27 mouse cellular contexts compared by ENCODE assay signal in genomic region chr16:10763540-10764264, GRCm38 (mm10). TPM values are rescaled to one million over a fixed set of nuclear protein-coding genes. Genes with fewer than 3 reads are reported as not detected.
DNase-seq lines count a peak whose midpoint lies in the region; ATAC-seq and TF ChIP-seq lines count a peak whose summit lies in the region.
"Had no signal": no experiment of that assay in that cellular context is flagged by ENCODE, and none has a peak within 500 bp of the region (broad histone marks: within the 10 kb centered on the region; RNA-seq: fewer than 3 reads in every experiment).

No protein-coding gene starts in this region.

- no peak overlapping the region for H3K4me3 ChIP-seq in heart, embryonic 12.5 days
- no peak overlapping the region for H3K4me3 ChIP-seq in heart, adult 2 months
- H3K4me3 ChIP-seq in testis, adult 2 months (ENCODE audit: control insufficient read depth, low read depth, low read length), result peak overlapping the region; percentile 71

- TF ChIP-seq CTCF in heart, adult 2 months (IDR thresholded peaks at IDR 0.05), result no peak
- no peak for TF ChIP-seq CTCF in testis, adult 2 months (IDR thresholded peaks at IDR 0.05; ENCODE audit: control insufficient read depth, insufficient read depth, insufficient replicate concordance, low read depth, low read length)

- no peaks in the 10 kb centered on the region for H3K79me2 ChIP-seq in heart, adult 2 months (replicated peaks; ENCODE audit: control insufficient read depth, insufficient read depth, low read length)

- H3K9me3 ChIP-seq in heart, embryonic 12.5 days (replicated peaks), result no peaks in the 10 kb centered on the region
- H3K9me3 ChIP-seq: G1E had no signal

- 52% methylated on average over 6 of the region's 6 CpGs for WGBS in heart, embryonic 12.5 days
- 59% methylated on average over 6 of the region's 6 CpGs for WGBS in heart, adult 2 months

- no peak for ATAC-seq in heart, embryonic 12.5 days (ENCODE audit: insufficient number of reproducible peaks, low FRiP score)
- ATAC-seq: activated CD4-positive, CD25-positive, alpha-beta regulatory T cell, adult 4 months; CD4-positive, CD25-positive, alpha-beta regulatory T cell, adult 4 months; Patski had no signal

- H3K27ac ChIP-seq in heart, embryonic 12.5 days (ENCODE audit: poor library complexity, severe bottlenecking), result no peak overlapping the region
- peak overlapping the region; percentile 3 for H3K27ac ChIP-seq in heart, adult 2 months
- no peak overlapping the region for H3K27ac ChIP-seq in testis, adult 2 months (ENCODE audit: control insufficient read depth, insufficient read depth, low read depth, low read length)

- no peak for TF ChIP-seq POLR2A in heart, adult 2 months (IDR thresholded peaks at IDR 0.05; ENCODE audit: insufficient read depth, low read depth, low read length)
- no peak for TF ChIP-seq POLR2A in testis, adult 2 months (IDR thresholded peaks at IDR 0.05; ENCODE audit: control insufficient read depth, low read depth, low read length)

- intact Hi-C loops in heart, adult 2 months (cut with DNase I), result no loop called here

- H3K9ac ChIP-seq in heart, embryonic 12.5 days, result no peak overlapping the region
- no peak overlapping the region for H3K9ac ChIP-seq in heart, adult 2 months (ENCODE audit: low read depth, low read length)

- H3K4me2 ChIP-seq in heart, embryonic 12.5 days, result no peak overlapping the region

- DNase-seq in heart, adult 11 months, result peak; percentile 94
- no peak for DNase-seq in heart, adult 2 months
- DNase-seq in heart, adult 9 months (ENCODE audit: low spot score in 2 of 2), result no peak
- no peak for DNase-seq in testis, postnatal 10 days (ENCODE audit: low spot score)
- DNase-seq: adrenal gland, adult 2 months; adrenal gland, adult 8-10 months; adrenal gland, postnatal 10 days; adrenal gland, postnatal 14 days; adrenal gland, postnatal 25 days; adrenal gland, postnatal 36 days; B cell, adult 2 months; cerebellum, adult 11 months; cerebellum, adult 11-12 months; cerebellum, adult 18-20 months had no signal

- no peaks in the 10 kb centered on the region for H3K36me3 ChIP-seq in heart, embryonic 12.5 days
- H3K36me3 ChIP-seq in heart, adult 2 months (ENCODE audit: control insufficient read depth, insufficient read depth, low read length), result no peaks in the 10 kb centered on the region
- no peaks in the 10 kb centered on the region for H3K36me3 ChIP-seq in testis, adult 2 months (ENCODE audit: control insufficient read depth, insufficient read depth, low read length)
- H3K36me3 ChIP-seq: G1E had no signal

- H3K4me1 ChIP-seq in heart, embryonic 12.5 days (replicated peaks), result peaks cover 7% of the 10 kb centered on the region
- H3K4me1 ChIP-seq in heart, adult 2 months (ENCODE audit: control insufficient read depth, insufficient read depth, low read length), result peaks cover 6% of the 10 kb centered on the region
- H3K4me1 ChIP-seq in testis, adult 2 months (ENCODE audit: control insufficient read depth, insufficient read depth, low read length), result peaks cover 5% of the 10 kb centered on the region

- peaks cover 22% of the 10 kb centered on the region for H3K27me3 ChIP-seq in heart, embryonic 12.5 days (replicated peaks)
- H3K27me3 ChIP-seq in heart, adult 2 months (ENCODE audit: control insufficient read depth, insufficient read depth, low read length), result no peaks in the 10 kb centered on the region
- no peaks in the 10 kb centered on the region for H3K27me3 ChIP-seq in testis, adult 2 months (ENCODE audit: control insufficient read depth, insufficient read depth, low read length)
- H3K27me3 ChIP-seq: Patski had no signal

- TF ChIP-seq EP300 in heart, adult 2 months (IDR thresholded peaks at IDR 0.05; ENCODE audit: insufficient read depth, low read depth, low read length), result no peak

RNA-seq across cellular contexts. Expression of gene Socs1, which starts 21.6 kb away (rescaled TPM):
- 6.0 and 6.2 TPM in 2 replicates for polyA plus RNA-seq in heart, embryonic 12.5 days (2016; fragmentation: Nextera tagmentation; extraction: Ambion mirVana)
- total RNA-seq in heart, adult 2 months (2021), result under 1 TPM; 0.34 to 0.48 TPM
- polyA plus RNA-seq in heart, adult 2 months (2012; rRNA removed), result 0.94 and 1.2 TPM in 2 replicates
- 4.0 and 5.2 TPM in 2 replicates for polyA plus RNA-seq in testis, adult 2 months (2012; rRNA removed)

RNA-seq across cellular contexts. Expression of gene Tnp2, which starts 24.8 kb away (rescaled TPM):
- polyA plus RNA-seq in heart, embryonic 12.5 days (2016; fragmentation: Nextera tagmentation; extraction: Ambion mirVana), result not detected in 2 replicates
- total RNA-seq in heart, adult 2 months (2021), result not detected
- polyA plus RNA-seq in heart, adult 2 months (2012; rRNA removed), result 4.9 and 6.8 TPM in 2 replicates
- polyA plus RNA-seq in testis, adult 2 months (2012; rRNA removed), result 28,810 and 28,975 TPM in 2 replicates
- total RNA-seq: adrenal gland, adult 18-20 months; adrenal gland, adult 2 months; adrenal gland, adult 8-10 months; adrenal gland, postnatal 10 days; adrenal gland, postnatal 14 days; adrenal gland, postnatal 25 days; adrenal gland, postnatal 36 days; adrenal gland, postnatal 4 days; ES-E14; G1E; MEL had no signal
- polyA plus RNA-seq: adrenal gland, adult 2 months; brain, embryonic 14.5 days; C2C12; G1E; Patski had no signal

RNA-seq across cellular contexts. Expression of gene Prm3, which starts 27.0 kb away (rescaled TPM):
- not detected in 2 replicates for polyA plus RNA-seq in heart, embryonic 12.5 days (2016; fragmentation: Nextera tagmentation; extraction: Ambion mirVana)
- not detected for total RNA-seq in heart, adult 2 months (2021)
- polyA plus RNA-seq in heart, adult 2 months (2012; rRNA removed), result 0.41 TPM in 1 of 2 replicates, not detected in the other
- 521 and 620 TPM in 2 replicates for polyA plus RNA-seq in testis, adult 2 months (2012; rRNA removed)
- total RNA-seq: adrenal gland, adult 18-20 months; adrenal gland, adult 2 months; adrenal gland, adult 8-10 months; adrenal gland, postnatal 10 days; adrenal gland, postnatal 14 days; adrenal gland, postnatal 25 days; adrenal gland, postnatal 36 days; adrenal gland, postnatal 4 days; CH12.LX; ES-E14; G1E; MEL had no signal
- polyA plus RNA-seq: activated CD4-positive, CD25-positive, alpha-beta regulatory T cell, adult 4 months; adrenal gland, adult 2 months; brain, embryonic 14.5 days; C2C12; CD4-positive, CD25-positive, alpha-beta regulatory T cell, adult 4 months; G1E; Patski had no signal

RNA-seq across cellular contexts. Expression of gene Prm2, which starts 32.2 kb away (rescaled TPM):
- polyA plus RNA-seq in heart, embryonic 12.5 days (2016; fragmentation: Nextera tagmentation; extraction: Ambion mirVana), result not detected in 2 replicates
- total RNA-seq in heart, adult 2 months (2021), result not detected
- polyA plus RNA-seq in heart, adult 2 months (2012; rRNA removed), result 4.9 and 5.7 TPM in 2 replicates
- polyA plus RNA-seq in testis, adult 2 months (2012; rRNA removed), result 18,395 and 18,587 TPM in 2 replicates
- total RNA-seq: adrenal gland, adult 18-20 months; adrenal gland, adult 2 months; adrenal gland, adult 8-10 months; adrenal gland, postnatal 10 days; adrenal gland, postnatal 14 days; adrenal gland, postnatal 25 days; adrenal gland, postnatal 36 days; adrenal gland, postnatal 4 days; CH12.LX; ES-E14; MEL had no signal
- polyA plus RNA-seq: activated CD4-positive, CD25-positive, alpha-beta regulatory T cell, adult 4 months; brain, embryonic 14.5 days; C2C12; CD4-positive, CD25-positive, alpha-beta regulatory T cell, adult 4 months; G1E; Patski had no signal

RNA-seq across cellular contexts. Expression of gene Prm1, which starts 41.9 kb away (rescaled TPM):
- polyA plus RNA-seq in heart, embryonic 12.5 days (2016; fragmentation: Nextera tagmentation; extraction: Ambion mirVana), result 0.48 TPM in 1 of 2 replicates, not detected in the other
- not detected for total RNA-seq in heart, adult 2 months (2021)
- 4.7 and 5.2 TPM in 2 replicates for polyA plus RNA-seq in heart, adult 2 months (2012; rRNA removed)
- polyA plus RNA-seq in testis, adult 2 months (2012; rRNA removed), result 15,156 and 19,194 TPM in 2 replicates
- total RNA-seq: adrenal gland, adult 18-20 months; adrenal gland, adult 2 months; adrenal gland, adult 8-10 months; adrenal gland, postnatal 10 days; adrenal gland, postnatal 14 days; adrenal gland, postnatal 25 days; adrenal gland, postnatal 36 days; adrenal gland, postnatal 4 days; CH12.LX; ES-E14; G1E; MEL had no signal
- polyA plus RNA-seq: adrenal gland, adult 2 months; brain, embryonic 14.5 days; C2C12; G1E had no signal

Comparison
In these comparisons a context has a peak if more than half of its experiments do, and no peak if none do; other contexts are left out.
1. RNA of gene Tnp2, which starts 24.8 kb away (polyA plus RNA-seq): 28,810 to 28,975 TPM in testis, adult 2 months; 4.9 to 6.8 TPM in heart, adult 2 months and not detected in heart, embryonic 12.5 days; every median in the first group is over 1,000 times any median in the second.
2. RNA of gene Prm3, which starts 27.0 kb away (polyA plus RNA-seq): 521 to 620 TPM in testis, adult 2 months; 0.41 TPM in heart, adult 2 months and not detected in heart, embryonic 12.5 days; every median in the first group is over 100 times any median in the second.